Mouse (Mus musculus) midbrain, embryonic 11.5 days (tissue): ENCODE data around the gene Nell2. TPM values are rescaled to one million over a fixed set of nuclear protein-coding genes. Genes with fewer than 3 reads are reported as not detected.

Experiments
- ATAC-seq: fragments of 200-750 bp; cut with Nextera tagmentation; 2 replicates; pipeline ENCODE4 v1.8.0; 2017; ENCODE audit warnings: moderate TSS enrichment, moderate library complexity; ENCODE audit not compliant: low FRiP score
- DNase-seq: peaks from one replicate; pipeline ENCODE4 v3.0.0; 2015; ENCODE audit warnings: low spot score; ENCODE audit errors: missing footprints
- H3K27ac ChIP-seq: fragments of 300-500 bp; sonication (generic); 2 replicates; pipeline ENCODE4 v1.5.1; 2014; ENCODE audit warnings: low read depth, low read length
- H3K27me3 ChIP-seq: fragments of 300-500 bp; sonication (generic); 2 replicates; pipeline ENCODE4 v1.6.1; 2014; ENCODE audit warnings: mild to moderate bottlenecking, low read length, moderate library complexity, mixed read lengths; ENCODE audit not compliant: control insufficient read depth, insufficient read depth
- H3K36me3 ChIP-seq: fragments of 300-500 bp; sonication (generic); 2 replicates; pipeline ENCODE4 v1.6.1; 2014; ENCODE audit warnings: mild to moderate bottlenecking, low read length, moderate library complexity, mixed read lengths; ENCODE audit not compliant: control insufficient read depth, insufficient read depth
- H3K4me1 ChIP-seq: fragments of 300-500 bp; sonication (generic); 2 replicates; pipeline ENCODE4 v1.6.1; 2014; ENCODE audit warnings: low read length; ENCODE audit not compliant: control insufficient read depth, insufficient read depth
- H3K4me2 ChIP-seq: fragments of 300-500 bp; sonication (generic); 2 replicates; pipeline ENCODE4 v1.6.1; 2014; ENCODE audit warnings: mild to moderate bottlenecking, moderate library complexity
- H3K4me3 ChIP-seq: fragments of 300-500 bp; sonication (generic); 2 replicates; pipeline ENCODE4 v1.5.1; 2014; ENCODE audit warnings: low read depth, low read length
- H3K9ac ChIP-seq: fragments of 300-500 bp; sonication (generic); 2 replicates; pipeline ENCODE4 v1.6.1; 2014; ENCODE audit warnings: low read length
- H3K9me3 ChIP-seq: fragments of 300-500 bp; sonication (generic); 2 replicates; pipeline ENCODE4 v1.6.1; 2016; ENCODE audit warnings: low read length; ENCODE audit not compliant: control insufficient read depth
- WGBS: fragments of 180-500 bp; shearing (Covaris S2); extraction: QIAGEN DNeasy Blood & Tissue Kit; methylation state at CpG from one replicate; pipeline ENCODE4 v1.1.7; 2014; 5-methylcytosine and 5-hydroxymethylcytosine counted together
- polyA plus RNA-seq: library from polyadenylated mRNA; unstranded; fragments of >200 nt; fragmentation: Nextera tagmentation; extraction: Ambion mirVana; gene quantifications from 2 replicates; pipeline ENCODE4 v1.2.1, GENCODE M21; 2014

Nell2 gene
- polyA plus RNA-seq, 1 experiment from 2014 or later = 81.0 TPM

GRCm38 (mm10) chr15:95334323-95335296, 193.7 kb downstream of the Nell2 start:
- DNase-seq (peak; percentile 86), ATAC-seq (peak; percentile 55; the same call in 1 of the 2 replicates)
- Histone ChIP-seq H3K9me3 (no peaks in the 10 kb centered on the region), H3K27ac (no peak overlapping the region), H3K4me2 (no peak overlapping the region), H3K4me1 (peaks cover 5% of the 10 kb centered on the region), H3K9ac (no peak overlapping the region), H3K36me3 (no peaks in the 10 kb centered on the region), H3K27me3 (no peaks in the 10 kb centered on the region), H3K4me3 (no peak overlapping the region)
- WGBS = 78% methylated on average over 11 of the region's 11 CpGs

- ATAC-seq (no peak), DNase-seq (peak; percentile 64)
- 80% methylated on average over 4 of the region's 4 CpGs for WGBS
- no peak overlapping the region for H3K4me3 ChIP-seq
- no peaks in the 10 kb centered on the region for H3K9me3 ChIP-seq
- peaks cover 5% of the 10 kb centered on the region for H3K4me1 ChIP-seq
- no peak overlapping the region for H3K4me2 ChIP-seq
- no peaks in the 10 kb centered on the region for H3K27me3 ChIP-seq
- no peak overlapping the region for H3K27ac ChIP-seq
- no peaks in the 10 kb centered on the region for H3K36me3 ChIP-seq
- no peak overlapping the region for H3K9ac ChIP-seq
Observed at GRCm38 (mm10) chr15:95333229-95333628, 195.1 kb downstream of the Nell2 start.

- H3K4me1 ChIP-seq = peaks cover 5% of the 10 kb centered on the region
- ATAC-seq (no peak), DNase-seq (peak; percentile 12)
- H3K9ac ChIP-seq = no peak overlapping the region
- no peak overlapping the region for H3K4me3 ChIP-seq
- H3K27me3 ChIP-seq = no peaks in the 10 kb centered on the region
- H3K9me3 ChIP-seq = no peaks in the 10 kb centered on the region
- H3K36me3 ChIP-seq = no peaks in the 10 kb centered on the region
- no peak overlapping the region for H3K4me2 ChIP-seq
- no peak overlapping the region for H3K27ac ChIP-seq
- WGBS = 79% methylated on average over 2 of the region's 2 CpGs
Observed at GRCm38 (mm10) chr15:95330926-95331325, 197.4 kb downstream of the Nell2 start.

- Histone ChIP-seq H3K4me3 (no peak overlapping the region), H3K9ac (no peak overlapping the region), H3K9me3 (no peaks in the 10 kb centered on the region), H3K27ac (no peak overlapping the region), H3K4me2 (no peak overlapping the region), H3K36me3 (no peaks in the 10 kb centered on the region), H3K4me1 (no peaks in the 10 kb centered on the region), H3K27me3 (no peaks in the 10 kb centered on the region)
- no peak for ATAC-seq
- 92% methylated on average over 2 of the region's 2 CpGs for WGBS
- DNase-seq = no peak
Observed at GRCm38 (mm10) chr15:95322744-95323143, 205.6 kb downstream of the Nell2 start.

- no peak overlapping the region for H3K9ac ChIP-seq
- H3K4me2 ChIP-seq = no peak overlapping the region
- ATAC-seq (no peak), DNase-seq (no peak)
- no peak overlapping the region for H3K4me3 ChIP-seq
- 80% methylated on average over 4 of the region's 4 CpGs for WGBS
- H3K36me3 ChIP-seq = no peaks in the 10 kb centered on the region
- no peak overlapping the region for H3K27ac ChIP-seq
- H3K4me1 ChIP-seq = no peaks in the 10 kb centered on the region
- H3K27me3 ChIP-seq = no peaks in the 10 kb centered on the region
- H3K9me3 ChIP-seq = no peaks in the 10 kb centered on the region
Observed at GRCm38 (mm10) chr15:95316626-95317025, 211.7 kb downstream of the Nell2 start.

GRCm38 (mm10) chr15:95314808-95315145, 213.6 kb downstream of the Nell2 start:
- ATAC-seq = no peak
- WGBS = 93% methylated on average over 5 of the region's 5 CpGs

GRCm38 (mm10) chr15:95314121-95314807, 214.1 kb downstream of the Nell2 start:
- H3K36me3 ChIP-seq = no peaks in the 10 kb centered on the region
- DNase-seq (no peak), ATAC-seq (no peak; the same call in 1 of the 2 replicates)
- H3K9ac ChIP-seq = no peak overlapping the region
- no peaks in the 10 kb centered on the region for H3K4me1 ChIP-seq
- no peak overlapping the region for H3K4me2 ChIP-seq
- H3K27me3 ChIP-seq = no peaks in the 10 kb centered on the region
- H3K4me3 ChIP-seq = no peak overlapping the region
- H3K27ac ChIP-seq = peak overlapping the region; percentile 2; the same call in 1 of the 2 replicates
- 77% methylated on average over 16 of the region's 16 CpGs for WGBS
- no peaks in the 10 kb centered on the region for H3K9me3 ChIP-seq

More at GRCm38 (mm10) chr15:95314808-95315145, 213.6 kb downstream of the Nell2 start:
- DNase-seq = no peak
- Histone ChIP-seq H3K27me3 (no peaks in the 10 kb centered on the region), H3K4me3 (no peak overlapping the region), H3K27ac (no peak overlapping the region), H3K9me3 (no peaks in the 10 kb centered on the region), H3K4me2 (no peak overlapping the region), H3K4me1 (no peaks in the 10 kb centered on the region), H3K9ac (no peak overlapping the region), H3K36me3 (no peaks in the 10 kb centered on the region)

- no peaks in the 10 kb centered on the region for H3K4me1 ChIP-seq
- H3K27me3 ChIP-seq = no peaks in the 10 kb centered on the region
- no peak for DNase-seq
- ATAC-seq = no peak
- WGBS = 81% methylated on average over 5 of the region's 5 CpGs
- no peaks in the 10 kb centered on the region for H3K36me3 ChIP-seq
- H3K4me2 ChIP-seq = no peak overlapping the region
- H3K9ac ChIP-seq = no peak overlapping the region
- H3K9me3 ChIP-seq = no peaks in the 10 kb centered on the region
- H3K4me3 ChIP-seq = no peak overlapping the region
- H3K27ac ChIP-seq = no peak overlapping the region
Observed at GRCm38 (mm10) chr15:95313286-95313685, 215.1 kb downstream of the Nell2 start.

GRCm38 (mm10) chr15:95304102-95304501, 224.3 kb downstream of the Nell2 start:
- no peak overlapping the region for H3K27ac ChIP-seq
- no peak for ATAC-seq
- H3K4me3 ChIP-seq = no peak overlapping the region
- no peaks in the 10 kb centered on the region for H3K4me1 ChIP-seq
- DNase-seq = no peak
- H3K9ac ChIP-seq = no peak overlapping the region
- H3K36me3 ChIP-seq = no peaks in the 10 kb centered on the region
- H3K27me3 ChIP-seq = no peaks in the 10 kb centered on the region
- no peaks in the 10 kb centered on the region for H3K9me3 ChIP-seq
- WGBS = 78% methylated on average over 8 of the region's 8 CpGs
- H3K4me2 ChIP-seq = no peak overlapping the region
